Mouse (Mus musculus): Measurements from ENCODE around the gene Bcat1. TPM values are rescaled to one million over a fixed set of nuclear protein-coding genes. Genes with fewer than 3 reads are reported as not detected.

The Bcat1 gene
- polyA plus RNA-seq, 1 experiment from 2014 or later, result 149 TPM

DNA sequence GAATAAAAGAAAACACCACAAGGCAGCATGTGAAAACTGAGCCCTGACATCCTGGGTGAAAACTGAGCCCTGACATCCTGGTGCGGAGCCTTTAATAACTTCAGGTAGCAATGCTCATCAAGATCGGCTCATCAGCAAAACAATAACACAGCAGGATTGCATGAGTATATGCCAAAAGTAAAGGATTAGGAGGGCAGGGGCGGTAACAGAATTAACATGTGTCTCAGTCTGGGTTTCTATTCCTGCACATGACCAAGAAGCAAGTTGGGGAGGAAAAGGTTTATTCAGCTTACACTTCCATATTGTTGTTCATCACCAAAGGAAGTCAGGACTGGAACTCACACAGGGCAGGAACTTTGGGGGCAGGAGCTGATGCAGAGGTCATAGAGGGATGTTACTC lies 93.9 kb downstream of the Bcat1 start:
- DNase-seq (ENCODE audit: low spot score), result no peak
- H3K36me3 ChIP-seq, result no peaks in the 10 kb centered on the region
- no peaks in the 10 kb centered on the region for H3K4me1 ChIP-seq
- WGBS, result 86% methylated on average over 3 of the region's 3 CpGs
- H3K9me3 ChIP-seq (replicated peaks), result no peaks in the 10 kb centered on the region
- no peak overlapping the region for H3K4me3 ChIP-seq
- no peak overlapping the region for H3K27ac ChIP-seq (replicated peaks)
- H3K27me3 ChIP-seq (ENCODE audit: low read depth, poor library complexity, severe bottlenecking), result no peaks in the 10 kb centered on the region

DNA sequence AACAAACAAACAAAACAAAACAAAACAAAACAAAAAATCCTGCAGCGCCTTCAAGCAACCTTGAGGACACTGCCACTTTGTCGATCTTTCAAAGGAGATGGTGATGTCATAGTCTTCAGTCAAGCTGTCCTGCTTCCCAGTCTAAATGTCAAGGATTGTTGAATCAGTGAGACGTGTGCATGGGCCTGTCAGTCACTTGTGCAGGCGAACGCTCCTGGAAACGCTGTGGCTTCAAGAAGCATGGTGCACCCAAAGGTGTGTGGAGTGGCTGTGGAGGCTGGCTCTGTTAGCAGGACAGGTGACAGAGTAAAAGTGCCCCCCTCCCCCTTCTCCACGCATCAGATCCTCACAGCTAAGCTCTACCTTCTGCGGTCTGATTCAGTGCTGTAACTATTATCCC lies 103.6 kb downstream of the Bcat1 start:
- peaks cover 7% of the 10 kb centered on the region for H3K4me1 ChIP-seq
- no peaks in the 10 kb centered on the region for H3K36me3 ChIP-seq
- H3K4me3 ChIP-seq, result no peak overlapping the region
- WGBS, result 88% methylated on average over 8 of the region's 8 CpGs
- H3K27ac ChIP-seq (replicated peaks), result no peak overlapping the region
- no peak for DNase-seq (ENCODE audit: low spot score)
- no peaks in the 10 kb centered on the region for H3K27me3 ChIP-seq (ENCODE audit: low read depth, poor library complexity, severe bottlenecking)
- no peaks in the 10 kb centered on the region for H3K9me3 ChIP-seq (replicated peaks)

DNA sequence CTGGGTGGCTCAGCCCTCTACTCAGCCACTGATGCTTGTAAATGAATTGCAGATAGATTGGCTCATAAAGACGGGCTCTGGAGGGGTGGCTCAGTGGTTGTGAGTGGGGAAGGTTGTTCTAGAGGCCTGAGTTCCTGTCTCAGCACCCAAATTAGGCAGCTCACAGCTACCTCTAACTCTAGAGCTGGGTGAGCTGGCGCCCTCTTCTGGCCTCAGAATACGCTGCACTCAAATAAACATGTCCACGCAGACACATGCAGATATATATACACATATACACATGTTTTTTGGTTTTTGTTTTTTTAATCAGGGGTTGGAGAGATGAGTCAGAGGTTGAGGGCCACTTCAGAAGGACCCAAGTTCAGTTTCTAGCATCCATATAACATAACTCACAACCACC lies 105.1 kb downstream of the Bcat1 start:
- no peak overlapping the region for H3K4me3 ChIP-seq
- peaks cover 10% of the 10 kb centered on the region for H3K4me1 ChIP-seq
- DNase-seq (ENCODE audit: low spot score), result no peak
- WGBS, result 85% methylated on average over 4 of the region's 4 CpGs
- no peaks in the 10 kb centered on the region for H3K36me3 ChIP-seq
- no peak overlapping the region for H3K27ac ChIP-seq (replicated peaks)
- no peaks in the 10 kb centered on the region for H3K27me3 ChIP-seq (ENCODE audit: low read depth, poor library complexity, severe bottlenecking)
- H3K9me3 ChIP-seq (replicated peaks), result no peaks in the 10 kb centered on the region

- no peaks in the 10 kb centered on the region for H3K36me3 ChIP-seq
- H3K4me3 ChIP-seq, result no peak overlapping the region
- peaks cover 10% of the 10 kb centered on the region for H3K4me1 ChIP-seq
- DNase-seq (ENCODE audit: low spot score), result no peak
- no peaks in the 10 kb centered on the region for H3K9me3 ChIP-seq (replicated peaks)
- 44% methylated on average over 6 of the region's 6 CpGs for WGBS
- no peaks in the 10 kb centered on the region for H3K27me3 ChIP-seq (ENCODE audit: low read depth, poor library complexity, severe bottlenecking)
- H3K27ac ChIP-seq (replicated peaks), result no peak overlapping the region
Observed at GRCm38 (mm10) chr6:144967536-144967935, 108.4 kb downstream of the Bcat1 start.

GRCm38 (mm10) chr6:144964205-144964604 lies 111.8 kb downstream of the Bcat1 start:
- Histone ChIP-seq H3K27me3 (ENCODE audit: low read depth, poor library complexity, severe bottlenecking) (no peaks in the 10 kb centered on the region), H3K4me1 (peaks cover 10% of the 10 kb centered on the region), H3K36me3 (no peaks in the 10 kb centered on the region), H3K4me3 (no peak overlapping the region), H3K9me3 (replicated peaks) (no peaks in the 10 kb centered on the region), H3K27ac (replicated peaks) (no peak overlapping the region)
- DNase-seq (ENCODE audit: low spot score), result no peak
- 88% methylated on average over 4 of the region's 4 CpGs for WGBS

GRCm38 (mm10) chr6:144963156-144963555 lies 112.8 kb downstream of the Bcat1 start:
- Histone ChIP-seq H3K27ac (replicated peaks) (no peak overlapping the region), H3K4me1 (peaks cover 10% of the 10 kb centered on the region), H3K36me3 (no peaks in the 10 kb centered on the region), H3K27me3 (ENCODE audit: low read depth, poor library complexity, severe bottlenecking) (no peaks in the 10 kb centered on the region), H3K9me3 (replicated peaks) (no peaks in the 10 kb centered on the region), H3K4me3 (no peak overlapping the region)
- DNase-seq (ENCODE audit: low spot score), result no peak
- WGBS, result 85% methylated on average over 8 of the region's 8 CpGs

DNA sequence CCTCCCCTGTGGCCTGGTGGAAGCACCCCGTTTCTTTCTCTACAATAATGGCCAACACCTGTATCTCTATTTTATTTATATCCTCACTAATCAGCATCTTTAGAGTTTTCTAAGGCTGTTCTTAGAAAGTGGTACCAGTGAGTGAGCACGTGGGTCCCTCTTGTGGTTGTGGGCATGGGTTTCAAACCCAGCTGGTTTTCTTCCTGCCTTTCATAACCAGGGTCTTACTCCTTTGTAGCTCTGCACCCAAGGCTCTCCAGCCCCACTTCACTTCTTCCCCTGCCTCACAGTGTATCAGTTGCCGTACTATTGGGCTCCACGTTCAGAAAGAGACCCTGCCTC lies 114.0 kb downstream of the Bcat1 start:
- WGBS, result 79% methylated on average over 4 of the region's 4 CpGs
- no peak overlapping the region for H3K4me3 ChIP-seq
- H3K27me3 ChIP-seq (ENCODE audit: low read depth, poor library complexity, severe bottlenecking), result no peaks in the 10 kb centered on the region
- no peaks in the 10 kb centered on the region for H3K4me1 ChIP-seq
- no peaks in the 10 kb centered on the region for H3K36me3 ChIP-seq
- H3K27ac ChIP-seq (replicated peaks), result no peak overlapping the region
- no peaks in the 10 kb centered on the region for H3K9me3 ChIP-seq (replicated peaks)
- DNase-seq (ENCODE audit: low spot score), result no peak

- Histone ChIP-seq H3K4me1 (no peaks in the 10 kb centered on the region), H3K4me3 (no peak overlapping the region), H3K27ac (replicated peaks) (no peak overlapping the region), H3K27me3 (ENCODE audit: low read depth, poor library complexity, severe bottlenecking) (no peaks in the 10 kb centered on the region), H3K36me3 (no peaks in the 10 kb centered on the region), H3K9me3 (replicated peaks) (no peaks in the 10 kb centered on the region)
- WGBS, result 89% methylated on average over 25 of the region's 25 CpGs
- no peak for DNase-seq (ENCODE audit: low spot score)
Observed at GRCm38 (mm10) chr6:144961253-144962012, 114.6 kb downstream of the Bcat1 start.

DNA sequence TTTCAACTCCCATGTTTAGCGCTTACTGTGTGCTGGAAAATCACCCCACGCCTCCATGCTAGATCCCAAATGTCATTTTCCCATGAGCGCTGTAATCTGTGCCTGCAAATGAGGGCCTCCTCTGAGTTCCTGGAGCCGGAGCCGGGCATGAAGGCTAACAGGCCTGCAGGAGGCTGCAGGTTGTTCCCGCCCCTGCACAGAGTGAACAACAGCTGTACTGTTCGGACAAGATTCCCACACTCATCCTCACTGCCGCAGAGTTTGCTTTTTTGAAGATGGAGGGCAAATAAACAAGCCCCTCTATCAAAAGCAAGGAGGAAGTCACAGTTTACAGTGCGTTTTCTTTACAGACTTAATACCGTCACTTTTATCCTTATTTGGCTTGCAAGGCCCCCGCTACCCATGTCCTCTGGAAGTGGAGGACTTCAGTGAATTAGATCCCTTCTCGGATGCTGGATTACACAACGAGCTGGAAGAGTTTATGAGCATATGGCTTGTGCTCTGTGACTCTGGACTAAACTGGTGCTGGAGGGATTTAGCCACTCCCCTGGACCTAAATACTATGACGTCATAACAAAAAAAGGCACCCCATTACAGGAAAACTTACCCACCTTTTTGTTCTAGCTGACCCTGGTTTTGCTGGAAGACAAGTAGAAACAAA lies 120.0 kb downstream of the Bcat1 start:
- Histone ChIP-seq H3K9me3 (replicated peaks) (no peaks in the 10 kb centered on the region), H3K27ac (replicated peaks) (no peak overlapping the region), H3K27me3 (ENCODE audit: low read depth, poor library complexity, severe bottlenecking) (no peaks in the 10 kb centered on the region), H3K4me3 (no peak overlapping the region), H3K36me3 (no peaks in the 10 kb centered on the region), H3K4me1 (no peaks in the 10 kb centered on the region; the same call in 1 of the 2 replicates)
- WGBS, result 76% methylated on average over 14 of the region's 14 CpGs
- DNase-seq (ENCODE audit: low spot score), result no peak

DNA sequence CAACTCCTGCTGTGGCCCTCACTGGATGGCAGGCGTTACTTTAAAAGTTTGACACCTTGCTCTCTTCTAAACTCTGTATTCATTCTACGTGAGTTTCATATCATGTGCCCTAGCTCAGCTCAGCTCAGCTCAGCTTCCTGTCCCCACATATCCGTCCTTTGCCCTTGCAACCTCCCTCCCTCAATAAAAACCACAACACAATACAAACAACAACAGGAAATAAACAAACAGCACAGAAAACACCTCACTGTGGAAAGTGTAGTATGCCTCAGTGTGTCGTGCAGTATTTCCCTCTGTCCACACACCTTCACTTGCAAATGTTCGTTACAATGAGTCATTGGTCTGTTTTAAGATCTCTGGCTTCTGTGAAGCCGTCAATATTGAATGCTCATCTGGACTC lies 123.1 kb downstream of the Bcat1 start:
- DNase-seq (ENCODE audit: low spot score), result no peak
- no peaks in the 10 kb centered on the region for H3K27me3 ChIP-seq (ENCODE audit: low read depth, poor library complexity, severe bottlenecking)
- no peaks in the 10 kb centered on the region for H3K36me3 ChIP-seq
- H3K4me1 ChIP-seq, result no peaks in the 10 kb centered on the region; the same call in 1 of the 2 replicates
- H3K4me3 ChIP-seq, result no peak overlapping the region
- WGBS, result 90% methylated on average over 6 of the region's 6 CpGs
- H3K27ac ChIP-seq (replicated peaks), result no peak overlapping the region
- H3K9me3 ChIP-seq (replicated peaks), result no peaks in the 10 kb centered on the region

DNA sequence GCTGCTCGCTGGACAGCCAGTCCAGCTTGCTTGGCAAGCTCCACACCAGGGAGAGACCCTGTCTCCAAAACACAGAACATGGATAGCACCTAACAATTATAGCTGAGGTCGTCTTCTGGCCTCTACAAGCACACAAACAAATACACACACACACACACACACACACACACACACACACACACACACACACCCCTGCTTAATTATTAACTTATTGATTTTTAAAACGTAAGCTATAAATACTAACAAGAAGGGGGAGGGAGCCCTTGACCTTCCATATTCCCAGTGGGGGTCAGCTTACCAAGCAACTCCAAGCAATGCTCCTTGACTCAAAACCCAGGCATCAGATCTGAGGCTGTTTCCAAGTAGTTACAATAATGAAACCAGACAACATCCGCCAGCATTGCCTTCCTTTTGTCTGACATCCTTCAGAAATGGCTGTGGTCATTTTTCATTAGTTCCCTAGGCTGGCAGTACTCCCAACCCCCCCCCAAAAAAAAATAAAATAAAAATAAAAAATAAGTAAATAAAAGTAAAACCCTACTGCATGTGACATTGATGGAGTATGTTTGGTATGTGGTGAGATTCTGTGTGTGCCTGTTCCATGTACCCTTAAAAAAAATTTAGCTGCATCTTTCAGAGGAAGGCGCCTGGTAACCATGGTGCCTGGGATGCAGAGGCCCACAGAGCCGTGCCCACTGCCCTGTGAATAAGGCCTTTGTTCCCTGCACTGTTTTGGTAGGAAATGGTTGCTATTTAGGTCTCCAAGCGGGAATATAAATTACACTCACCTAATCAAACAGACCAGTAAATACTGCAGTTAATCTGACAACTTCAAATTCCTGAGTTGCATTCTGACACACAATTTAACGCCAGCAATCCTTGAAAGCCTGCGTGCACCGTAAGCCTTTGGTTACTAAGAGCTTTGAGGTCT lies 131.3 kb downstream of the Bcat1 start:
- no peaks in the 10 kb centered on the region for H3K36me3 ChIP-seq
- peak overlapping the region; percentile 29 for H3K27ac ChIP-seq (replicated peaks)
- peak; percentile 60 for DNase-seq (ENCODE audit: low spot score)
- H3K9me3 ChIP-seq (replicated peaks), result no peaks in the 10 kb centered on the region
- 54% methylated on average over 10 of the region's 10 CpGs for WGBS
- peaks cover 26% of the 10 kb centered on the region for H3K4me1 ChIP-seq
- H3K27me3 ChIP-seq (ENCODE audit: low read depth, poor library complexity, severe bottlenecking), result no peaks in the 10 kb centered on the region
- H3K4me3 ChIP-seq, result no peak overlapping the region
